Mouse (Mus musculus) kidney, postnatal 0 days (tissue): Measurements from ENCODE around the gene Adam33. TPM values are rescaled to one million over a fixed set of nuclear protein-coding genes. Genes with fewer than 3 reads are reported as not detected.
"Not testable (repeated sequence)": the region's sequence is repeated elsewhere in the genome, so short reads cannot be mapped to it uniquely, and the experiment has no call there.

Source experiments
- ATAC-seq: fragments of 200-750 bp; cut with Nextera tagmentation; replicated peaks from 2 replicates; pipeline ENCODE4 v1.8.0; 2017; ENCODE audit warnings: low read depth, moderate number of reproducible peaks, moderate TSS enrichment, moderate library complexity; ENCODE audit not compliant: low FRiP score
- DNase-seq: peaks from one replicate; pipeline ENCODE4 v3.0.0-alpha.2; 2016; ENCODE audit warnings: low spot score
- H3K27ac ChIP-seq: fragments of 300-500 bp; sonication (generic); 2 replicates; pipeline ENCODE4 v1.5.1; 2014; ENCODE audit warnings: mild to moderate bottlenecking
- H3K27me3 ChIP-seq: fragments of 300-500 bp; sonication (generic); 2 replicates; pipeline ENCODE4 v1.6.1; 2014; ENCODE audit warnings: low read length, mixed read lengths; ENCODE audit not compliant: insufficient read depth
- H3K36me3 ChIP-seq: fragments of 300-500 bp; sonication (generic); 2 replicates; pipeline ENCODE4 v1.6.1; 2014; ENCODE audit warnings: low read length, mixed read lengths; ENCODE audit not compliant: insufficient read depth
- H3K4me1 ChIP-seq: fragments of 300-500 bp; sonication (generic); replicated peaks from 2 replicates; pipeline ENCODE4 v1.6.1; 2014; ENCODE audit warnings: antibody characterized with exemption, low read length, mixed read lengths; ENCODE audit not compliant: insufficient read depth
- H3K4me2 ChIP-seq: fragments of 300-500 bp; sonication (generic); 2 replicates; pipeline ENCODE4 v1.6.1; 2014; ENCODE audit warnings: mild to moderate bottlenecking, low read length, moderate library complexity, mixed read lengths
- H3K4me3 ChIP-seq: fragments of 300-500 bp; sonication (generic); replicated peaks from 2 replicates; pipeline ENCODE4 v1.5.1; 2014; ENCODE audit warnings: low read depth, low read length
- H3K9ac ChIP-seq: fragments of 300-500 bp; sonication (generic); 2 replicates; pipeline ENCODE4 v1.6.1; 2014; ENCODE audit warnings: low read depth, low read length
- H3K9me3 ChIP-seq: fragments of 300-500 bp; sonication (generic); replicated peaks from 2 replicates; pipeline ENCODE4 v1.6.1; 2016; ENCODE audit warnings: low read length, inconsistent platforms, mixed read lengths
- CTCF ChIP-seq: IDR thresholded peaks from 2 replicates; pipeline ENCODE4 v1.5.1; 2016; ENCODE audit warnings: antibody characterized with exemption, low read depth, mild to moderate bottlenecking, moderate library complexity
- WGBS: fragments of 180-500 bp; shearing (Covaris S2); extraction: QIAGEN DNeasy Blood & Tissue Kit; methylation state at CpG from one replicate; pipeline ENCODE4 v1.1.7; 2014; 5-methylcytosine and 5-hydroxymethylcytosine counted together
- polyA plus RNA-seq: library from polyadenylated mRNA; unstranded; fragments of >200 nt; fragmentation: Nextera tagmentation; extraction: Ambion mirVana; gene quantifications from 2 replicates; pipeline ENCODE4 v1.2.1, GENCODE M21; 2015

Gene Adam33
- 1.1 and 1.9 TPM in 2 replicates for polyA plus RNA-seq

GRCm38 (mm10) chr2:131063404-131063864 is at the start of gene Adam33:
Adam33 (minus strand) TSS chr2:131063814.
- no peak for DNase-seq
- ATAC-seq, result no peak
- Histone ChIP-seq H3K4me2 (peak within 1 kb of the TSS; percentile 52), H3K27me3 (0 out of 2 replicates have a peak, but pooled peaks cover 3% of the 10 kb centered on the region), H3K27ac (no peak within 1 kb of the TSS), H3K9ac (no peak within 1 kb of the TSS), H3K36me3 (no peaks in the 10 kb centered on the region), H3K4me3 (0 out of 2 replicates have a peak within 1 kb of the TSS, but pooled peaks have one; percentile 6), H3K9me3 (no peaks in the 10 kb centered on the region), H3K4me1 (peaks cover 4% of the 10 kb centered on the region; the same call in 1 of the 2 replicates)
- WGBS, result 4% methylated on average over 27 of the region's 27 CpGs
- no peak for TF ChIP-seq CTCF

- Histone ChIP-seq H3K4me3 (no peak overlapping the region), H3K27me3 (no peaks in the 10 kb centered on the region), H3K4me1 (no peaks in the 10 kb centered on the region), H3K9me3 (no peaks in the 10 kb centered on the region), H3K36me3 (no peaks in the 10 kb centered on the region), H3K27ac (no peak overlapping the region), H3K9ac (no peak overlapping the region), H3K4me2 (no peak overlapping the region)
- no peak for TF ChIP-seq CTCF
- 89% methylated on average over 5 of the region's 5 CpGs for WGBS
- DNase-seq (no peak), ATAC-seq (no peak)
Measured at GRCm38 (mm10) chr2:131105989-131106388, 42.4 kb upstream of the Adam33 start.

GRCm38 (mm10) chr2:131105061-131105460 is 41.4 kb upstream of the Adam33 start:
- H3K36me3 ChIP-seq, H3K9me3 ChIP-seq, H3K4me3 ChIP-seq, H3K4me1 ChIP-seq, H3K27me3 ChIP-seq, H3K4me2 ChIP-seq, H3K9ac ChIP-seq, ATAC-seq, DNase-seq, H3K27ac ChIP-seq: not testable (repeated sequence)
- WGBS, result 67% methylated on average over 4 of the region's 4 CpGs

DNA sequence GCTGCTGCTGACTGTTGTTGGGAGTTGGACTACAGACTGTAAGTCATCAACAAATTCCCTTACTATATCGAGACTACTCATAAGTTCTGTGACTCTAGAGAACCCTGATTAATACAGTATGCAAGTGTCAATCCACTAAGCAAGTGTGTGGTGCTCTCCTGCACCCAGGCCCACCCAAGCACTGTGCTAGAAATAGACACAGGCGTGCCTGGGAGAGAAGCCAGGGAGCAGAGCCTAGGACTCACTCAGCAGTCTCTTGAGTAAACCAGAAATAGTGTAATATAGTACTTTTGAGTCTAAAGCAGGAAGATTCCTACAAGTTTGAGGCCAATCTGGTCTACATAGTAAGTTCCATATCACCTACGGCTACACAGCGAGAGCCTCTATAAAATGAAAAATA is 40.4 kb upstream of the Adam33 start:
- Histone ChIP-seq H3K4me2 (no peak overlapping the region), H3K9me3 (no peaks in the 10 kb centered on the region), H3K4me3 (no peak overlapping the region), H3K4me1 (no peaks in the 10 kb centered on the region), H3K36me3 (no peaks in the 10 kb centered on the region), H3K9ac (no peak overlapping the region), H3K27ac (no peak overlapping the region), H3K27me3 (no peaks in the 10 kb centered on the region)
- no peak for TF ChIP-seq CTCF
- ATAC-seq (no peak), DNase-seq (no peak)
- WGBS, result 78% methylated on average over 4 of the region's 4 CpGs

GRCm38 (mm10) chr2:131101530-131101929 is 37.9 kb upstream of the Adam33 start:
- H3K4me1 ChIP-seq, result no peaks in the 10 kb centered on the region
- ATAC-seq (no peak), DNase-seq (no peak)
- no peak overlapping the region for H3K9ac ChIP-seq
- no peaks in the 10 kb centered on the region for H3K36me3 ChIP-seq
- no peak overlapping the region for H3K4me2 ChIP-seq
- no peak for TF ChIP-seq CTCF
- H3K27me3 ChIP-seq, result no peaks in the 10 kb centered on the region
- 66% methylated on average over 3 of the region's 3 CpGs for WGBS
- H3K9me3 ChIP-seq, result no peaks in the 10 kb centered on the region
- H3K4me3 ChIP-seq, result no peak overlapping the region
- no peak overlapping the region for H3K27ac ChIP-seq

GRCm38 (mm10) chr2:131097087-131097486 is 33.5 kb upstream of the Adam33 start:
- ATAC-seq (no peak), DNase-seq (no peak)
- no peak overlapping the region for H3K9ac ChIP-seq
- no peaks in the 10 kb centered on the region for H3K27me3 ChIP-seq
- peak overlapping the region; percentile 34; the same call in 1 of the 2 replicates for H3K27ac ChIP-seq
- H3K4me2 ChIP-seq, result no peak overlapping the region
- no peak for TF ChIP-seq CTCF
- WGBS, result 75% methylated on average over 4 of the region's 4 CpGs
- H3K36me3 ChIP-seq, result no peaks in the 10 kb centered on the region
- no peak overlapping the region for H3K4me3 ChIP-seq
- H3K4me1 ChIP-seq, result peaks cover 6% of the 10 kb centered on the region; the same call in 1 of the 2 replicates
- H3K9me3 ChIP-seq, result no peaks in the 10 kb centered on the region
